Mouse (Mus musculus) 3T3-L1 (cell line): ENCODE data around the gene Rfpl4b.
"Not testable (repeated sequence)": the region's sequence is repeated elsewhere in the genome, so short reads cannot be mapped to it uniquely, and the experiment has no call there.

Experiments used
- DNase-seq: peaks from one replicate; pipeline ENCODE4 v3.0.0-alpha.2; 2015; ENCODE audit warnings: low read depth, low spot score

Gene Rfpl4b

GRCm38 (mm10) chr10:38821679-38822078 lies at the start of gene Rfpl4b:
Rfpl4b (minus strand) TSS chr10:38821779.
- DNase-seq = no peak

- no peak for DNase-seq
Observed at GRCm38 (mm10) chr10:38855186-38855585, 33.6 kb upstream of the Rfpl4b start.

GRCm38 (mm10) chr10:38850006-38850405 lies 28.4 kb upstream of the Rfpl4b start:
- DNase-seq = not testable (repeated sequence)

GRCm38 (mm10) chr10:38848884-38849499 lies 27.4 kb upstream of the Rfpl4b start:
- peak; percentile 77 for DNase-seq

- DNase-seq = no peak
Observed at GRCm38 (mm10) chr10:38848231-38848630, 26.7 kb upstream of the Rfpl4b start.

GRCm38 (mm10) chr10:38823741-38824140 lies 2.2 kb upstream of the Rfpl4b start:
- no peak for DNase-seq

DNA sequence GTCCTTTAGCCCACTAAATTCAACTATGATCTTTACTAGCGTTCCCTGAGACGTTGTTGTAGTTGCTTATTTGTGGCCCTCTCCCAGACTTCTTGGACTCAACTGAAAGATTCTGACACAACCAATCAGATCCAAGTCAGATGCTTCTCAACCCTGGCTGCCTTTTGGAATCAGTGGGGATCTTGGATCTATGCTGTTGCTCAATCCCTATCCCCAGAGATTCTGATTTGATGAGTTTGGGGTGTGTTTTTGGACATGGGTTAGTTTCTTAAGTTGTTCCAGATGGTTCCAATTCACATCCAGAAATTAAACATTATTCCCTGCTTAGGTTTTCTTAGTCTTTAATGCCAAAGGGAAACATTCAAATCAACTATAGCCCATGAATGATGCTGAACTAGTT lies 15.5 kb downstream of the Rfpl4b start:
- peak; percentile 33 for DNase-seq

DNA sequence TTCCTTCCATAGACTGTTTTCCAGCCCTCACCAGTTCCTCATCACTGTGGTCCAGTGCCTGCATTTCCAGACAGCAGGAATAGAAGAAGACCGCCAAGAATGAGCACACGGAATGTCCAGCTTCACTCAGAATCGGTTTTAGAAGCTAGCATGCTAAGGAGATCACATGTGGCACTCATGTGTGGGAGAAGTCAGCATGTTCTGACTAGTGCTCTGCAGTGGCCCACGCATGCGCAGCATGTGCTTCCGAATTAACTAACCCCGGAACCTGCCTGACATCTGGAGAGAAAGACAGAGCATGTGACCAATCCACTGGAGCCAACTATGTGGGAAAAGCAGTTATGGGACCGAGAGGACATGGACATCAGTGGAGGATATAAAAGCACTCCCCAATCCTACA lies 17.5 kb downstream of the Rfpl4b start:
- no peak for DNase-seq

DNA sequence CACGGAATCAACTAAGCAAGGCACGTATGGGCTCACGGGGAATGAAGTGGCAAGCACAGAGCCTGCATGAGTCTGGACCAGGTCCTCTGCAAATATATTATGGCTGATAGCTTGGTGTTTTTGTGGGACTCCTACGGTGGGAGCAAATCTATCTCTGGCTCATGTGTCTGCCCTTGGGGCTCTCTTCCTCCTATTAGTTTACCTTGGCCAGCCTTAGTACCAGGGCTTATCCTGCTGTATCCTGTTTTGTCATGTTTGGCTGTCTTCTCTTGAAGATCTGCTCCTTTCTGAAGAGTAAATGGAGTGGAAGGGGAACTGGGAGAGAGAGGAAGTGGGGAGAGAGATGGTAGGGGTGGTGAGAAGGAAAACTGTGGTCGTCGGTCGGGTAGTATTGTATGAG lies 18.3 kb downstream of the Rfpl4b start:
- no peak for DNase-seq

DNA sequence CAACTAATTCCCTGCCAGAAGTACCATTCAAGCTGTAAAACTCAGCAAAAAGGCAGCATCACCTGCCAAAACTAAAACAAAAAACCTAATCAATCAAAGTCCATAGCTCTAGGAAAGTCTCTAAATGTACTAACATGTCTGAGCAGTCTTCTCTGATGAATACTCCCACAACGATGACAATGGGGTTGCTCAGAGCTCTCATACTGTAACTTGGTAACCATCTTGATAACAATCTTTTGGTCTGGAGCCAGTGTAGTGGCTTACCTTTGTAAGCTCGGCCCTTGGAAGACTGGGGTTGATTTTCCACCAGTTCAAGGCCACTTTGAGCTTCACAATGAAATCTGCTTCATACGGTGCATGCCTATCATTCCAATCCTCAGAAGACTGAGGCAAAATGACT lies 33.0 kb downstream of the Rfpl4b start:
- peak; percentile 37 for DNase-seq
